Mouse (Mus musculus): Measurements from ENCODE around the gene Tsga10ip. TPM values are rescaled to one million over a fixed set of nuclear protein-coding genes. Genes with fewer than 3 reads are reported as not detected.

Gene Tsga10ip
- polyA plus RNA-seq, 1 experiment from 2014 or later, result 8.3 TPM

GRCm38 (mm10) chr19:5431911-5432464, 29.7 kb upstream of the Tsga10ip start:
- Histone ChIP-seq H3K9me3 (no peaks in the 10 kb centered on the region), H3K27ac (no peak overlapping the region), H3K4me3 (replicated peaks) (no peak overlapping the region), H3K4me1 (peaks cover 22% of the 10 kb centered on the region), H3K4me2 (no peak overlapping the region), H3K27me3 (replicated peaks) (no peaks in the 10 kb centered on the region), H3K36me3 (0 out of 2 replicates have a peak, but pooled peaks cover 2% of the 10 kb centered on the region), H3K9ac (no peak overlapping the region)
- no peak for ATAC-seq (ENCODE audit: insufficient read depth, low FRiP score, low read depth)
- WGBS, result 71% methylated on average over 4 of the region's 4 CpGs

DNA sequence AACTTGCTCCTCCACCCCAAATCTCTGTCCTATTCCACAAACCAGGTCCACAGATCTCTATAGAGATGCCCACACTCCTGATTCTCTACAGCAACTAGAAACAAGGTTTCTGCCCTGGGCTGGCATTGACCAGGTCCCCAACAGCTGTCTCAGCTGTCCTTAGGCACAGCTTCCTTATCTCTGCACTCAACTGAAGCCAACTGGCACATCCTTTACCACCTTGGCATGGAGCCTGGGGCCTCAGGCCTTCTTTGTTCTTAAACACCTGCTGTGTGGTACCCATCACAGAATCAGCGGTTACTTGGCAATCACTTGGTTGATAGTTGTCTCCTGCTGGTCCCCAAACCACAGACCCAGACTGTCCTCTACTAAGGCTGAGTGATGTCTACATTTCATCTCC, 28.1 kb upstream of the Tsga10ip start:
- no peak overlapping the region for H3K4me3 ChIP-seq (replicated peaks)
- H3K9ac ChIP-seq, result no peak overlapping the region
- 86% methylated on average over 1 of the region's 1 CpGs for WGBS
- ATAC-seq (ENCODE audit: insufficient read depth, low FRiP score, low read depth), result no peak
- peaks cover 34% of the 10 kb centered on the region for H3K4me1 ChIP-seq
- no peak overlapping the region for H3K4me2 ChIP-seq
- no peaks in the 10 kb centered on the region for H3K27me3 ChIP-seq (replicated peaks)
- no peaks in the 10 kb centered on the region for H3K9me3 ChIP-seq
- no peak overlapping the region for H3K27ac ChIP-seq
- H3K36me3 ChIP-seq, result 0 out of 2 replicates have a peak, but pooled peaks cover 9% of the 10 kb centered on the region

GRCm38 (mm10) chr19:5429806-5430205, 27.5 kb upstream of the Tsga10ip start:
- H3K4me3 ChIP-seq (replicated peaks), result no peak overlapping the region
- 67% methylated on average over 8 of the region's 8 CpGs for WGBS
- H3K36me3 ChIP-seq, result 0 out of 2 replicates have a peak, but pooled peaks cover 9% of the 10 kb centered on the region
- H3K27me3 ChIP-seq (replicated peaks), result no peaks in the 10 kb centered on the region
- no peaks in the 10 kb centered on the region for H3K9me3 ChIP-seq
- H3K4me1 ChIP-seq, result peaks cover 34% of the 10 kb centered on the region
- H3K4me2 ChIP-seq, result no peak overlapping the region
- ATAC-seq (ENCODE audit: insufficient read depth, low FRiP score, low read depth), result no peak
- no peak overlapping the region for H3K27ac ChIP-seq
- H3K9ac ChIP-seq, result no peak overlapping the region

GRCm38 (mm10) chr19:5429219-5429618, 26.9 kb upstream of the Tsga10ip start:
- 0 out of 2 replicates have a peak, but pooled peaks cover 9% of the 10 kb centered on the region for H3K36me3 ChIP-seq
- no peak overlapping the region for H3K4me2 ChIP-seq
- no peak overlapping the region for H3K4me3 ChIP-seq (replicated peaks)
- WGBS, result 74% methylated on average over 4 of the region's 4 CpGs
- no peak overlapping the region for H3K9ac ChIP-seq
- H3K9me3 ChIP-seq, result no peaks in the 10 kb centered on the region
- H3K4me1 ChIP-seq, result peaks cover 32% of the 10 kb centered on the region
- no peak overlapping the region for H3K27ac ChIP-seq
- ATAC-seq (ENCODE audit: insufficient read depth, low FRiP score, low read depth), result no peak
- H3K27me3 ChIP-seq (replicated peaks), result no peaks in the 10 kb centered on the region

GRCm38 (mm10) chr19:5428083-5428482, 25.8 kb upstream of the Tsga10ip start:
- ATAC-seq (ENCODE audit: insufficient read depth, low FRiP score, low read depth), result no peak
- Histone ChIP-seq H3K4me1 (peaks cover 34% of the 10 kb centered on the region), H3K27ac (no peak overlapping the region), H3K9ac (no peak overlapping the region), H3K9me3 (no peaks in the 10 kb centered on the region), H3K27me3 (replicated peaks) (no peaks in the 10 kb centered on the region), H3K4me3 (replicated peaks) (no peak overlapping the region), H3K4me2 (no peak overlapping the region), H3K36me3 (peaks cover 10% of the 10 kb centered on the region; the same call in 1 of the 2 replicates)
- 85% methylated on average over 2 of the region's 2 CpGs for WGBS

GRCm38 (mm10) chr19:5426640-5427290, 24.4 kb upstream of the Tsga10ip start:
- no peak for ATAC-seq (ENCODE audit: insufficient read depth, low FRiP score, low read depth)
- no peak overlapping the region for H3K9ac ChIP-seq
- H3K27me3 ChIP-seq (replicated peaks), result no peaks in the 10 kb centered on the region
- peaks cover 14% of the 10 kb centered on the region; the same call in 1 of the 2 replicates for H3K36me3 ChIP-seq
- 85% methylated on average over 13 of the region's 13 CpGs for WGBS
- peak overlapping the region; percentile 80 for H3K4me2 ChIP-seq
- H3K27ac ChIP-seq, result no peak overlapping the region
- H3K9me3 ChIP-seq, result no peaks in the 10 kb centered on the region
- H3K4me1 ChIP-seq, result peaks cover 31% of the 10 kb centered on the region
- peak overlapping the region; percentile 89; the same call in 1 of the 2 replicates for H3K4me3 ChIP-seq (replicated peaks)

DNA sequence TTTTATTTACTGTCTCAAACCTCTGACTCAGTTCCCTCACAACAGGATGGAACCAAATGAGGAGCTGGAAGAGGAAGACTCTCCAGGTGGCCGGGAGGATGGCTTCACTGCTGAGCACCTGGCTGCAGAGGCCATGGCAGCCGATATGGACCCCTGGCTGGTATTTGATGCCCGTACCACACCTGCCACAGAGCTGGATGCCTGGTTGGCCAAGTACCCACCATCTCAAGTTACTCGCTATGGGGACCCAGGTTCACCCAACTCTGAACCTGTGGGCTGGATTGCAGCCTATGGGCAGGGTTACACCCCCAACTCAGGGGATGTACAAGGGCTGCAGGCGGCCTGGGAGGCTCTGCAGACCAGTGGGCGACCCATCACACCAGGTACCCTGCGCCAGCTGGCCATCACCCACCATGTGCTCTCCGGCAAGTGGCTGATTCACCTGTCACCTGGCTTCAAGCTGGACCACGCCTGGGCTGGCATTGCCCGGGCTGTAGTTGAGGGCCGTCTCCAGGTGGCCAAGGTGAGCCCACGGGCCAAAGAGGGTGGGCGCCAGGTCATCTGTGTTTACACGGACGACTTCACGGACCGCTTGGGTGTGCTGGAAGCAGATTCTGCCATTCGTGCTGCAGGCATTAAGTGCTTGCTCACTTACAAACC, 23.7 kb upstream of the Tsga10ip start:
- Histone ChIP-seq H3K36me3 (peaks cover 15% of the 10 kb centered on the region; the same call in 1 of the 2 replicates), H3K4me2 (peak overlapping the region; percentile 80), H3K27ac (peak overlapping the region; percentile 85; the same call in 1 of the 2 replicates), H3K9me3 (no peaks in the 10 kb centered on the region), H3K4me1 (peaks cover 31% of the 10 kb centered on the region), H3K9ac (peak overlapping the region; percentile 88; the same call in 1 of the 2 replicates), H3K4me3 (replicated peaks) (peak overlapping the region; percentile 89), H3K27me3 (replicated peaks) (no peaks in the 10 kb centered on the region)
- 84% methylated on average over 18 of the region's 18 CpGs for WGBS
- ATAC-seq (ENCODE audit: insufficient read depth, low FRiP score, low read depth), result no peak

DNA sequence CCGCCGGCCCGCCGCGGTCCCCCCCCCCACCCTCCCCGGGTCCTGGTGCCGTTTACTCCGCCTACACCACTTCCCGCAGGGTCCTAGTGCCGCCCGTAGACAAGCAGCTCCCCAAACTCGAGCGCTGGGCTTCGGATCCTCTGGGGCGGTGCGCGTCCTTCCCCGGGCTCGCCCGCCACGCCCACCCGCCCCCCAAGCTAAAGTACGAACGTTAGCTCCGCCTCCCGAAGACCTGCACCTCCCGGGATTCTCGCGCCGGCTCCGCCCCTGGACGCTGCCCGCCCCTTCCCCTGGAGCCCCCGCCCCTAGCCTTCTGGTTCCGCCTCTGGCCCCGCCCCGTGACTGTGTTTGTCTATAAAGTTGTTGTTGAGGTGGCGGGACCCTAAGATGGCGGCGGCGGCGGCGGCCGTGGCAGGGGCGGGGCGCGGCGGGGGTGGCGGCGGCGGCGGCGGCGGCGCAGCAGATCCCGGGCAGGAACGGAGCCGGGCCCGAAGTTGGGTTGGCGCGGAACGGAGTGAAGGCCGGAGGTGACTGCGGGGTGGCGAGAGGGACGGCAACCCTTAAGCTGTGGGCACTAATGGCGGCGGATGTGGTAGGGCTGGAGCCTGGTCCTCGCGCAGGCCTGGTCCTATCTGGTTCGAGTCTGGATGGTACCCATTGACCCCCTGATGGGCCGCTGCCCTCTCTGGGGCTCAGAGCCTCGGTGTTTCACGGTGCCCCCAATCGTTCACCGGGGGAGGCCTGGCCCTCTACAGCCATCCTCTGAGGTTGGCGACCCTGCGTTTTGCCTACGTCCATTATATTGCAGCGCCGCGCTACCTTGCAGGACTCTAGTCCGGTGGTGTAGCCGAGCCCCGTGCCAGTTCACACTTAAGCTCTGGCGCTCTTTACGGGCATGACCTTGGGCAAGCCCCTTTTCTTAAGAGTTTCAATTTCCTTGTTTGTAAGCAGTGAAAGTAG, 22.7 kb upstream of the Tsga10ip start, which contains the start of the genes Drap1 and AI837181:
TSS of gene Drap1 (minus strand) at position 198 of the 960 bp plus-strand sequence.
TSS of gene AI837181 (plus strand) at position 363 of the 960 bp plus-strand sequence.
- Histone ChIP-seq H3K36me3 (peaks cover 21% of the 10 kb centered on the region), H3K4me2 (peak within 1 kb of the TSS; percentile 87), H3K27ac (peak within 1 kb of the TSS; percentile 96), H3K4me3 (replicated peaks) (peak within 1 kb of the TSS; percentile 89), H3K4me1 (peaks cover 31% of the 10 kb centered on the region), H3K9ac (peak within 1 kb of the TSS; percentile 88), H3K27me3 (replicated peaks) (no peaks in the 10 kb centered on the region), H3K9me3 (no peaks in the 10 kb centered on the region)
- WGBS, result under 1% methylated on average over 72 of the region's 87 CpGs
- ATAC-seq (ENCODE audit: insufficient read depth, low FRiP score, low read depth), result peak; percentile 92

GRCm38 (mm10) chr19:5424092-5424781, 21.9 kb upstream of the Tsga10ip start:
- Histone ChIP-seq H3K4me2 (peak overlapping the region; percentile 87), H3K36me3 (peaks cover 21% of the 10 kb centered on the region), H3K9ac (peak overlapping the region; percentile 69), H3K4me3 (replicated peaks) (peak overlapping the region; percentile 89), H3K9me3 (no peaks in the 10 kb centered on the region), H3K27me3 (replicated peaks) (no peaks in the 10 kb centered on the region), H3K27ac (peak overlapping the region; percentile 96), H3K4me1 (peaks cover 31% of the 10 kb centered on the region)
- WGBS, result under 1% methylated on average over 39 of the region's 48 CpGs
- peak; percentile 66 for ATAC-seq (ENCODE audit: insufficient read depth, low FRiP score, low read depth)

- Histone ChIP-seq H3K4me2 (peak overlapping the region; percentile 87), H3K9me3 (no peaks in the 10 kb centered on the region), H3K27me3 (replicated peaks) (no peaks in the 10 kb centered on the region), H3K4me1 (peaks cover 31% of the 10 kb centered on the region), H3K27ac (peak overlapping the region; percentile 96), H3K4me3 (replicated peaks) (peak overlapping the region; percentile 89), H3K9ac (peak overlapping the region; percentile 69; the same call in 1 of the 2 replicates), H3K36me3 (peaks cover 21% of the 10 kb centered on the region)
- no peak for ATAC-seq (ENCODE audit: insufficient read depth, low FRiP score, low read depth)
- WGBS, result 55% methylated on average over 12 of the region's 12 CpGs
Measured at GRCm38 (mm10) chr19:5423561-5423960, 21.2 kb upstream of the Tsga10ip start.

All from stomach, embryonic 15.5 days (tissue).